Comparison of ENCODE assay signal across 10 mouse cellular contexts in genomic region chr11:70731178-70731577, GRCm38 (mm10). TPM values are rescaled to one million over a fixed set of nuclear protein-coding genes. Genes with fewer than 3 reads are reported as not detected.
DNase-seq lines count a peak whose midpoint lies in the region; ATAC-seq and TF ChIP-seq lines count a peak whose summit lies in the region.
"Had no signal": no experiment of that assay in that cellular context is flagged by ENCODE, and none has a peak within 500 bp of the region (broad histone marks: within the 10 kb centered on the region; RNA-seq: fewer than 3 reads in every experiment).

No protein-coding gene starts in this region.

- H3K27me3 ChIP-seq in kidney, adult 2 months (replicated peaks; ENCODE audit: control insufficient read depth, insufficient read depth, low read length) = no peaks in the 10 kb centered on the region
- H3K27me3 ChIP-seq in kidney, embryonic 14.5 days (ENCODE audit: control insufficient read depth, insufficient read depth, low read length) = no peaks in the 10 kb centered on the region
- H3K27me3 ChIP-seq: stomach, embryonic 15.5 days had no signal

- TF ChIP-seq CTCF in kidney, adult 2 months (conservative IDR thresholded peaks at IDR 0.05; ENCODE audit: insufficient read depth, insufficient read length, low read depth, low read length) = no peak
- TF ChIP-seq CTCF in cortical plate, adult 2 months (IDR thresholded peaks at IDR 0.05; ENCODE audit: extremely low read depth, insufficient read depth, low read length) = no peak

- TF ChIP-seq POLR2A in kidney, adult 2 months (IDR thresholded peaks at IDR 0.05; ENCODE audit: low read depth, low read length) = no peak
- no peak for TF ChIP-seq POLR2A in cortical plate, adult 2 months (IDR thresholded peaks at IDR 0.05; ENCODE audit: extremely low read depth, insufficient read depth, low read length)

- H3K27ac ChIP-seq in kidney, adult 2 months (ENCODE audit: insufficient read depth, low read depth, low read length) = peak overlapping the region; percentile 24
- H3K27ac ChIP-seq in kidney, embryonic 14.5 days (ENCODE audit: low read depth, low read length) = no peak overlapping the region
- peak overlapping the region; percentile 81 for H3K27ac ChIP-seq in brown adipose tissue, adult 24 weeks (replicated peaks; ENCODE audit: low read depth, low read length)
- peak overlapping the region; percentile 14; the same call in 1 of the 2 replicates for H3K27ac ChIP-seq in cortical plate, adult 2 months (ENCODE audit: insufficient read depth, low read length)
- H3K27ac ChIP-seq: stomach, embryonic 15.5 days had no signal

- H3K4me2 ChIP-seq in kidney, embryonic 14.5 days (replicated peaks; ENCODE audit: low read depth, low read length) = no peak overlapping the region
- H3K4me2 ChIP-seq: stomach, embryonic 15.5 days had no signal

- DNase-seq in kidney, adult 2 months = no peak
- peak; percentile 64 to 88 for DNase-seq in left cerebral cortex, postnatal 14 days (ENCODE audit: low spot score in 2 of 2)
- no peak for DNase-seq in lung, adult 18-20 months
- no peak for DNase-seq in heart, postnatal 14 days
- DNase-seq in thymus, postnatal 0 days (ENCODE audit: low spot score) = no peak
- DNase-seq: lung, postnatal 10 days had no signal

- no peak overlapping the region for H3K9ac ChIP-seq in kidney, embryonic 14.5 days (ENCODE audit: low read depth, low read length)
- H3K9ac ChIP-seq: stomach, embryonic 15.5 days had no signal

- peaks cover 2% of the 10 kb centered on the region for H3K36me3 ChIP-seq in kidney, adult 2 months (ENCODE audit: control insufficient read depth, insufficient read depth, low read length)
- H3K36me3 ChIP-seq in kidney, embryonic 14.5 days (ENCODE audit: control insufficient read depth, insufficient read depth, low read length) = peaks cover 30% of the 10 kb centered on the region

- 34% methylated on average over 5 of the region's 5 CpGs for WGBS in kidney, adult 2 months
- 72% methylated on average over 5 of the region's 5 CpGs for WGBS in kidney, embryonic 14.5 days

- no peak overlapping the region for H3K4me3 ChIP-seq in kidney, adult 2 months (ENCODE audit: insufficient read depth, low read depth, low read length)
- H3K4me3 ChIP-seq in kidney, embryonic 14.5 days (ENCODE audit: low read length) = no peak overlapping the region
- no peak overlapping the region for H3K4me3 ChIP-seq in brown adipose tissue, adult 24 weeks (ENCODE audit: insufficient read depth, low read depth, low read length)
- no peak overlapping the region for H3K4me3 ChIP-seq in cortical plate, adult 2 months (ENCODE audit: insufficient read depth, low read length)
- H3K4me3 ChIP-seq: stomach, embryonic 15.5 days had no signal

- no peak for ATAC-seq in kidney, embryonic 14.5 days (ENCODE audit: low FRiP score, low TSS enrichment)

- H3K9me3 ChIP-seq in kidney, embryonic 14.5 days (ENCODE audit: control insufficient read depth, low read length) = no peaks in the 10 kb centered on the region
- H3K9me3 ChIP-seq: stomach, embryonic 15.5 days had no signal

- intact Hi-C loops in left cerebral cortex, postnatal 14 days (cut with DNase I) = loop anchor here (5.0 kb wide), 1 partner anchor 44 kb away; the partner anchor contains the start of gene Camta2
- intact Hi-C loops in heart, postnatal 14 days (cut with DNase I) = no loop called here

- H3K4me1 ChIP-seq in kidney, adult 2 months (ENCODE audit: control insufficient read depth, insufficient read depth, low read length) = peaks cover 7% of the 10 kb centered on the region; the same call in 1 of the 2 replicates
- H3K4me1 ChIP-seq in kidney, embryonic 14.5 days (ENCODE audit: control insufficient read depth, insufficient read depth, low read length) = no peaks in the 10 kb centered on the region
- peaks cover 4% of the 10 kb centered on the region for H3K4me1 ChIP-seq in brown adipose tissue, adult 24 weeks (ENCODE audit: control insufficient read depth, insufficient read depth, insufficient read length, low read length)
- peaks cover 7% of the 10 kb centered on the region; the same call in 1 of the 2 replicates for H3K4me1 ChIP-seq in cortical plate, adult 2 months (ENCODE audit: control insufficient read depth, insufficient read depth, low read length)
- H3K4me1 ChIP-seq: stomach, embryonic 15.5 days had no signal

RNA-seq across cellular contexts. Expression of gene Kif1c, which starts 30.8 kb away (rescaled TPM):
- 91.0 and 94.9 TPM in 2 replicates for polyA plus RNA-seq in kidney, adult 2 months (2012; rRNA removed)
- 10.0 and 15.6 TPM in 2 replicates for polyA plus RNA-seq in kidney, embryonic 14.5 days (2014; fragmentation: Nextera tagmentation; extraction: Ambion mirVana)
- polyA plus RNA-seq in brown adipose tissue, adult 24 weeks (2012; ENCODE audit: insufficient read depth, insufficient read length, missing spikeins) = 93.8 and 106 TPM in 2 replicates
- polyA plus RNA-seq in cortical plate, adult 2 months (2012; rRNA removed) = 51.2 and 53.7 TPM in 2 replicates
- total RNA-seq in left cerebral cortex, postnatal 14 days (2021) = 10 to 100 TPM; 43.9 to 46.0 TPM
- total RNA-seq in heart, postnatal 14 days (2021) = 100 to 1,000 TPM; 322 to 323 TPM
- polyA plus RNA-seq in thymus, postnatal 0 days (2015; fragmentation: Nextera tagmentation; extraction: Ambion mirVana) = 1.2 and 1.4 TPM in 2 replicates

RNA-seq across cellular contexts. Expression of gene Inca1, which starts 31.2 kb away (rescaled TPM):
- polyA plus RNA-seq in kidney, adult 2 months (2012; rRNA removed) = 5.3 and 5.4 TPM in 2 replicates
- polyA plus RNA-seq in kidney, embryonic 14.5 days (2014; fragmentation: Nextera tagmentation; extraction: Ambion mirVana) = 1.3 and 2.1 TPM in 2 replicates
- 15.7 and 24.0 TPM in 2 replicates for polyA plus RNA-seq in brown adipose tissue, adult 24 weeks (2012; ENCODE audit: insufficient read depth, insufficient read length, missing spikeins)
- polyA plus RNA-seq in cortical plate, adult 2 months (2012; rRNA removed) = 4.8 and 5.2 TPM in 2 replicates
- total RNA-seq in left cerebral cortex, postnatal 14 days (2021) = 1 to 10 TPM; 1.4 to 1.6 TPM
- total RNA-seq in heart, postnatal 14 days (2021) = 1 to 10 TPM; 3.0 to 4.7 TPM
- 0.75 and 0.94 TPM in 2 replicates for polyA plus RNA-seq in thymus, postnatal 0 days (2015; fragmentation: Nextera tagmentation; extraction: Ambion mirVana)

RNA-seq across cellular contexts. Expression of gene Zfp3, which starts 32.8 kb away (rescaled TPM):
- 1.7 and 2.4 TPM in 2 replicates for polyA plus RNA-seq in kidney, adult 2 months (2012; rRNA removed)
- polyA plus RNA-seq in kidney, embryonic 14.5 days (2014; fragmentation: Nextera tagmentation; extraction: Ambion mirVana) = 3.6 and 6.9 TPM in 2 replicates
- polyA plus RNA-seq in brown adipose tissue, adult 24 weeks (2012; ENCODE audit: insufficient read depth, insufficient read length, missing spikeins) = 3.5 and 5.5 TPM in 2 replicates
- 8.0 and 8.9 TPM in 2 replicates for polyA plus RNA-seq in cortical plate, adult 2 months (2012; rRNA removed)
- total RNA-seq in left cerebral cortex, postnatal 14 days (2021) = 10 to 100 TPM; 14.6 to 14.8 TPM
- total RNA-seq in heart, postnatal 14 days (2021) = 1 to 10 TPM; 8.3 to 8.7 TPM
- polyA plus RNA-seq in thymus, postnatal 0 days (2015; fragmentation: Nextera tagmentation; extraction: Ambion mirVana) = 7.2 and 7.6 TPM in 2 replicates

RNA-seq across cellular contexts. Expression of gene Camta2, which starts 43.3 kb away (rescaled TPM):
- polyA plus RNA-seq in kidney, adult 2 months (2012; rRNA removed) = 23.6 and 28.7 TPM in 2 replicates
- 10.8 and 16.1 TPM in 2 replicates for polyA plus RNA-seq in kidney, embryonic 14.5 days (2014; fragmentation: Nextera tagmentation; extraction: Ambion mirVana)
- 15.8 and 16.3 TPM in 2 replicates for polyA plus RNA-seq in brown adipose tissue, adult 24 weeks (2012; ENCODE audit: insufficient read depth, insufficient read length, missing spikeins)
- polyA plus RNA-seq in cortical plate, adult 2 months (2012; rRNA removed) = 126 and 138 TPM in 2 replicates
- 100 to 1,000 TPM; 217 to 223 TPM for total RNA-seq in left cerebral cortex, postnatal 14 days (2021)
- total RNA-seq in heart, postnatal 14 days (2021) = 10 to 100 TPM; 38.3 to 40.0 TPM
- 6.2 and 6.9 TPM in 2 replicates for polyA plus RNA-seq in thymus, postnatal 0 days (2015; fragmentation: Nextera tagmentation; extraction: Ambion mirVana)

Comparison
In these comparisons a context has a peak if more than half of its experiments do, and no peak if none do; other contexts are left out.
1. DNase-seq: peak in left cerebral cortex, postnatal 14 days (2 of 2); none in kidney, adult 2 months (single experiment), lung, adult 18-20 months (0 of 2), heart, postnatal 14 days (0 of 2) and thymus, postnatal 0 days (single experiment).